Mouse (Mus musculus) hindbrain, embryonic 14.5 days (tissue): ENCODE measurements around the gene Ppp1r18. TPM values are rescaled to one million over a fixed set of nuclear protein-coding genes. Genes with fewer than 3 reads are reported as not detected.
"Not testable (repeated sequence)": the region's sequence is repeated elsewhere in the genome, so short reads cannot be mapped to it uniquely, and the experiment has no call there.

ENCODE experiments used
- ATAC-seq: fragments of 200-750 bp; cut with Nextera tagmentation; 2 replicates; pipeline ENCODE4 v1.8.0; 2017; ENCODE audit warnings: moderate number of reproducible peaks, mild to moderate bottlenecking, moderate TSS enrichment, moderate library complexity; ENCODE audit not compliant: low FRiP score
- DNase-seq: peaks from one replicate; pipeline ENCODE4 v3.0.0-alpha.2; 2015; ENCODE audit warnings: low spot score
- H3K27ac ChIP-seq: fragments of 300-500 bp; sonication (generic); 2 replicates; pipeline ENCODE4 v1.5.1; 2014; ENCODE audit warnings: mild to moderate bottlenecking, moderate library complexity
- H3K27me3 ChIP-seq: fragments of 300-500 bp; sonication (generic); 2 replicates; pipeline ENCODE4 v1.6.1; 2014; ENCODE audit warnings: mild to moderate bottlenecking, low read length, mixed read lengths; ENCODE audit not compliant: control insufficient read depth, insufficient read depth
- H3K36me3 ChIP-seq: fragments of 300-500 bp; sonication (generic); replicated peaks from 2 replicates; pipeline ENCODE4 v1.6.1; 2014; ENCODE audit not compliant: control insufficient read depth, insufficient read depth
- H3K4me1 ChIP-seq: fragments of 300-500 bp; sonication (generic); replicated peaks from 2 replicates; pipeline ENCODE4 v1.6.1; 2014; ENCODE audit warnings: antibody characterized with exemption, low read length, mixed read lengths; ENCODE audit not compliant: control insufficient read depth, insufficient read depth
- H3K4me2 ChIP-seq: fragments of 300-500 bp; sonication (generic); replicated peaks from 2 replicates; pipeline ENCODE4 v1.6.1; 2014; ENCODE audit warnings: mild to moderate bottlenecking, moderate library complexity
- H3K4me3 ChIP-seq: fragments of 300-500 bp; sonication (generic); replicated peaks from 2 replicates; pipeline ENCODE4 v1.5.1; 2014; ENCODE audit warnings: mild to moderate bottlenecking, low read length
- H3K9ac ChIP-seq: fragments of 300-500 bp; sonication (generic); 2 replicates; pipeline ENCODE4 v1.6.1; 2014
- H3K9me3 ChIP-seq: fragments of 300-500 bp; sonication (generic); 2 replicates; pipeline ENCODE4 v1.6.1; 2016; ENCODE audit warnings: low read length; ENCODE audit not compliant: control insufficient read depth
- WGBS: fragments of 180-500 bp; shearing (Covaris S2); extraction: QIAGEN DNeasy Blood & Tissue Kit; methylation state at CpG from one replicate; pipeline ENCODE4 v1.1.7; 2014; 5-methylcytosine and 5-hydroxymethylcytosine counted together
- polyA plus RNA-seq: library from polyadenylated mRNA; unstranded; fragments of >200 nt; fragmentation: Nextera tagmentation; extraction: Ambion mirVana; gene quantifications from 2 replicates; pipeline ENCODE4 v1.2.1, GENCODE M21; 2014

Ppp1r18 gene
- polyA plus RNA-seq, 1 experiment from 2014 or later: 18.8 TPM

- H3K4me1 ChIP-seq: peaks cover 42% of the 10 kb centered on the region
- ATAC-seq: no peak
- WGBS: 8% methylated on average over 24 of the region's 24 CpGs
Measured at GRCm38 (mm10) chr17:35836178-35836965, 29.0 kb upstream of the Ppp1r18 start.

GRCm38 (mm10) chr17:35836991-35837422, 28.4 kb upstream of the Ppp1r18 start:
- WGBS: under 1% methylated on average over 25 of the region's 25 CpGs
- Histone ChIP-seq H3K27me3 (no peaks in the 10 kb centered on the region), H3K9me3 (no peaks in the 10 kb centered on the region), H3K4me3 (peak overlapping the region; percentile 84), H3K9ac (peak overlapping the region; percentile 99), H3K27ac (peak overlapping the region; percentile 99), H3K4me1 (peaks cover 46% of the 10 kb centered on the region), H3K4me2 (peak overlapping the region; percentile 83), H3K36me3 (peaks cover 46% of the 10 kb centered on the region)
- ATAC-seq (peak; percentile 35), DNase-seq (peak; percentile 89)

More at GRCm38 (mm10) chr17:35836178-35836965, 29.0 kb upstream of the Ppp1r18 start:
- Histone ChIP-seq H3K36me3 (peaks cover 53% of the 10 kb centered on the region), H3K4me3 (peak overlapping the region; percentile 84), H3K4me2 (peak overlapping the region; percentile 83), H3K27ac (peak overlapping the region; percentile 99), H3K9me3 (no peaks in the 10 kb centered on the region), H3K9ac (peak overlapping the region; percentile 99), H3K27me3 (no peaks in the 10 kb centered on the region)
- DNase-seq: peak; percentile 94

- Histone ChIP-seq H3K9me3 (no peaks in the 10 kb centered on the region), H3K36me3 (peaks cover 42% of the 10 kb centered on the region), H3K27ac (peak overlapping the region; percentile 99), H3K4me1 (peaks cover 50% of the 10 kb centered on the region), H3K27me3 (no peaks in the 10 kb centered on the region), H3K4me2 (peak overlapping the region; percentile 83), H3K4me3 (peak overlapping the region; percentile 84), H3K9ac (peak overlapping the region; percentile 99)
- DNase-seq (no peak), ATAC-seq (no peak)
- WGBS: 0% methylated on average over 18 of the region's 18 CpGs
Measured at GRCm38 (mm10) chr17:35837487-35837886, 27.9 kb upstream of the Ppp1r18 start.

- under 1% methylated on average over 29 of the region's 29 CpGs for WGBS
Measured at GRCm38 (mm10) chr17:35838122-35838544, 27.3 kb upstream of the Ppp1r18 start, which contains the start of gene Tubb5. Gene Tubb5 (minus strand): TSS chr17:35838306.

GRCm38 (mm10) chr17:35838570-35838969, 26.8 kb upstream of the Ppp1r18 start:
- H3K9ac ChIP-seq: peak overlapping the region; percentile 71
- peaks cover 31% of the 10 kb centered on the region for H3K36me3 ChIP-seq
- no peaks in the 10 kb centered on the region for H3K9me3 ChIP-seq
- H3K27ac ChIP-seq: peak overlapping the region; percentile 99
- DNase-seq (peak; percentile 62), ATAC-seq (no peak)
- peaks cover 44% of the 10 kb centered on the region for H3K4me1 ChIP-seq
- no peaks in the 10 kb centered on the region for H3K27me3 ChIP-seq
- WGBS: 6% methylated on average over 5 of the region's 5 CpGs
- peak overlapping the region; percentile 83 for H3K4me2 ChIP-seq
- H3K4me3 ChIP-seq: peak overlapping the region; percentile 84

More at GRCm38 (mm10) chr17:35838122-35838544, 27.3 kb upstream of the Ppp1r18 start, which contains the start of gene Tubb5:
- Histone ChIP-seq H3K4me2 (peak within 1 kb of the TSS; percentile 83), H3K27me3 (no peaks in the 10 kb centered on the region), H3K36me3 (peaks cover 36% of the 10 kb centered on the region), H3K27ac (peak within 1 kb of the TSS; percentile 99), H3K4me1 (peaks cover 47% of the 10 kb centered on the region), H3K9ac (peak within 1 kb of the TSS; percentile 99), H3K9me3 (no peaks in the 10 kb centered on the region), H3K4me3 (peak within 1 kb of the TSS; percentile 84)
- ATAC-seq (peak; percentile 83), DNase-seq (peak; percentile 94)

- 57% methylated on average over 3 of the region's 3 CpGs for WGBS
- Histone ChIP-seq H3K4me2 (peak overlapping the region; percentile 83), H3K4me1 (peaks cover 40% of the 10 kb centered on the region), H3K36me3 (peaks cover 27% of the 10 kb centered on the region), H3K27ac (peak overlapping the region; percentile 99), H3K4me3 (peak overlapping the region; percentile 84), H3K9ac (peak overlapping the region; percentile 71)
- ATAC-seq, H3K27me3 ChIP-seq, H3K9me3 ChIP-seq, DNase-seq: not testable (repeated sequence)
Measured at GRCm38 (mm10) chr17:35839002-35839401, 26.4 kb upstream of the Ppp1r18 start.

GRCm38 (mm10) chr17:35840561-35840960, 24.8 kb upstream of the Ppp1r18 start:
- H3K4me3 ChIP-seq: peak overlapping the region; percentile 24
- DNase-seq (no peak), ATAC-seq (no peak)
- peaks cover 24% of the 10 kb centered on the region for H3K4me1 ChIP-seq
- peaks cover 22% of the 10 kb centered on the region for H3K36me3 ChIP-seq
- no peaks in the 10 kb centered on the region for H3K9me3 ChIP-seq
- peak overlapping the region; percentile 35 for H3K4me2 ChIP-seq
- H3K9ac ChIP-seq: 0 out of 2 replicates have a peak overlapping the region, but pooled peaks have one; percentile 29
- 64% methylated on average over 12 of the region's 14 CpGs for WGBS
- H3K27me3 ChIP-seq: no peaks in the 10 kb centered on the region
- peak overlapping the region; percentile 2 for H3K27ac ChIP-seq

- H3K4me2 ChIP-seq: peak within 1 kb of the TSS; percentile 66
- under 1% methylated on average over 59 of the region's 59 CpGs for WGBS
- peak within 1 kb of the TSS; percentile 45 for H3K4me3 ChIP-seq
- DNase-seq: peak; percentile 99
- peak within 1 kb of the TSS; percentile 52 for H3K9ac ChIP-seq
- H3K36me3 ChIP-seq: peaks cover 22% of the 10 kb centered on the region
- peaks cover 18% of the 10 kb centered on the region for H3K4me1 ChIP-seq
- no peaks in the 10 kb centered on the region for H3K9me3 ChIP-seq
- no peaks in the 10 kb centered on the region for H3K27me3 ChIP-seq
- peak within 1 kb of the TSS; percentile 38 for H3K27ac ChIP-seq
- ATAC-seq: peak; percentile 93
Measured at GRCm38 (mm10) chr17:35841076-35841950, 24.1 kb upstream of the Ppp1r18 start, which contains the start of gene Mdc1. Gene Mdc1 (plus strand): TSS chr17:35841515.
